Mouse (Mus musculus) limb, embryonic 13.5 days (tissue): ENCODE data around the gene Svep1. TPM values are rescaled to one million over a fixed set of nuclear protein-coding genes. Genes with fewer than 3 reads are reported as not detected.

ENCODE experiments used
- ATAC-seq: fragments of 200-750 bp; cut with Nextera tagmentation; 2 replicates; pipeline ENCODE4 v1.8.0; 2017; ENCODE audit warnings: low read depth, moderate number of reproducible peaks, moderate TSS enrichment; ENCODE audit not compliant: low FRiP score
- H3K27ac ChIP-seq: fragments of 300-500 bp; sonication (generic); 2 replicates; pipeline ENCODE4 v1.5.1; 2015; ENCODE audit warnings: inconsistent platforms, mild to moderate bottlenecking, moderate library complexity
- H3K27me3 ChIP-seq: fragments of 300-500 bp; sonication (generic); 2 replicates; pipeline ENCODE4 v1.6.1; 2015; ENCODE audit warnings: mild to moderate bottlenecking, inconsistent platforms
- H3K36me3 ChIP-seq: fragments of 300-500 bp; sonication (generic); 2 replicates; pipeline ENCODE4 v1.6.1; 2015; ENCODE audit warnings: inconsistent platforms, mild to moderate bottlenecking, moderate library complexity
- H3K4me1 ChIP-seq: fragments of 300-500 bp; sonication (generic); 2 replicates; pipeline ENCODE4 v1.6.1; 2015; ENCODE audit warnings: inconsistent platforms
- H3K4me2 ChIP-seq: fragments of 300-500 bp; sonication (generic); replicated peaks from 2 replicates; pipeline ENCODE4 v1.6.1; 2015; ENCODE audit warnings: inconsistent platforms, mild to moderate bottlenecking, moderate library complexity
- H3K4me3 ChIP-seq: fragments of 300-500 bp; sonication (generic); 2 replicates; pipeline ENCODE4 v1.5.1; 2015; ENCODE audit warnings: moderate library complexity, mild to moderate bottlenecking, inconsistent platforms
- H3K9ac ChIP-seq: fragments of 300-500 bp; sonication (generic); 2 replicates; pipeline ENCODE4 v1.6.1; 2015; ENCODE audit warnings: mild to moderate bottlenecking, inconsistent platforms
- H3K9me3 ChIP-seq: fragments of 300-500 bp; sonication (generic); 2 replicates; pipeline ENCODE4 v1.6.1; 2016; ENCODE audit warnings: inconsistent platforms
- WGBS: fragments of 180-500 bp; shearing (Covaris S2); methylation state at CpG from one replicate; pipeline ENCODE4 v1.1.7; 2015; 5-methylcytosine and 5-hydroxymethylcytosine counted together
- polyA plus RNA-seq: library from polyadenylated mRNA; unstranded; fragments of >200 nt; fragmentation: Nextera tagmentation; extraction: Ambion mirVana; gene quantifications from 2 replicates; pipeline ENCODE4 v1.2.1, GENCODE M21; 2015

Gene Svep1
- polyA plus RNA-seq, 1 experiment from 2014 or later: 6.1 TPM

- peak overlapping the region; percentile 25 for H3K4me3 ChIP-seq
- 39% methylated on average over 13 of the region's 13 CpGs for WGBS
- no peaks in the 10 kb centered on the region for H3K4me1 ChIP-seq
- H3K4me2 ChIP-seq: peak overlapping the region; percentile 56
- no peak for ATAC-seq
- no peak overlapping the region for H3K27ac ChIP-seq
- H3K9ac ChIP-seq: no peak overlapping the region
- H3K27me3 ChIP-seq: no peaks in the 10 kb centered on the region
- H3K9me3 ChIP-seq: peaks cover 7% of the 10 kb centered on the region; the same call in 1 of the 2 replicates
- H3K36me3 ChIP-seq: no peaks in the 10 kb centered on the region
Measured at GRCm38 (mm10) chr4:58034663-58035062, 172.0 kb downstream of the Svep1 start.

- Histone ChIP-seq H3K36me3 (no peaks in the 10 kb centered on the region), H3K9ac (no peak overlapping the region), H3K4me2 (no peak overlapping the region), H3K9me3 (peaks cover 7% of the 10 kb centered on the region; the same call in 1 of the 2 replicates), H3K4me1 (no peaks in the 10 kb centered on the region), H3K4me3 (no peak overlapping the region), H3K27ac (no peak overlapping the region), H3K27me3 (no peaks in the 10 kb centered on the region)
- no peak for ATAC-seq
- 79% methylated on average over 1 of the region's 1 CpGs for WGBS
Measured at GRCm38 (mm10) chr4:58032714-58033113, 173.9 kb downstream of the Svep1 start.

DNA sequence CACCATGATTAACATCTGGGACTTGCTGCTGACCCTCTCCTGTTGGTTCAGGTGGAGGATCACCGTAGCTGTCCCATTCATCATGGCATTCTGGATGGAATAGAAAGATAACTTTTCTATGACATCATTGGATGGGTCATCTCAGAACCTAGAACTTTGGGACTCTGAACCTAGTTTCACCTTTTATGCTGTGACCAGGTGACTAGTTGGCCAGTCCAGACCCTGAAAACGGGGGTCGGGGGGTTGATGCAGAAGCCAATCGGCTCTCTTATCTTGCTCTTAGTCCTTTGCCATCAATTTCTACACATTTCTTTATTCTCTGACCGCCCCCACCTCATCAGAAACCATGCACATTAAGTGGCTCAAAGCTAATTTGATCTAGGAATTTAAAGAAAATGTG is 197.6 kb downstream of the Svep1 start, which contains the start of gene Txndc8:
Gene Txndc8 (minus strand): TSS at position 101 of the 400 bp plus-strand sequence.
- no peak within 1 kb of the TSS for H3K4me2 ChIP-seq
- no peaks in the 10 kb centered on the region for H3K36me3 ChIP-seq
- H3K9me3 ChIP-seq: no peaks in the 10 kb centered on the region
- no peaks in the 10 kb centered on the region for H3K4me1 ChIP-seq
- H3K4me3 ChIP-seq: no peak within 1 kb of the TSS
- H3K9ac ChIP-seq: no peak within 1 kb of the TSS
- no peak for ATAC-seq
- H3K27me3 ChIP-seq: no peaks in the 10 kb centered on the region
- WGBS: 93% methylated on average over 5 of the region's 5 CpGs
- no peak within 1 kb of the TSS for H3K27ac ChIP-seq

GRCm38 (mm10) chr4:58003501-58003900 is 203.2 kb downstream of the Svep1 start:
- H3K4me3 ChIP-seq: no peak overlapping the region
- H3K4me2 ChIP-seq: no peak overlapping the region
- H3K27ac ChIP-seq: no peak overlapping the region
- no peaks in the 10 kb centered on the region for H3K9me3 ChIP-seq
- no peaks in the 10 kb centered on the region for H3K27me3 ChIP-seq
- no peak for ATAC-seq
- no peak overlapping the region for H3K9ac ChIP-seq
- WGBS: 58% methylated on average over 3 of the region's 3 CpGs
- H3K4me1 ChIP-seq: no peaks in the 10 kb centered on the region
- no peaks in the 10 kb centered on the region for H3K36me3 ChIP-seq

Other genes with a start within 250 kb of the Svep1 start
- gene Txndc8, start 197.7 kb downstream of the Svep1 start, polyA plus RNA-seq: not detected in 2 replicates
- gene Musk, start 79.1 kb upstream of the Svep1 start, polyA plus RNA-seq: 9.2 and 9.8 TPM in 2 replicates